Mouse (Mus musculus) right cerebral cortex, postnatal 4 days (tissue): ENCODE results near the gene Gm20695.

Experiments
- DNase-seq: peaks from one replicate; pipeline ENCODE4 v3.0.0-alpha.2; 2022

The Gm20695 gene

GRCm38 (mm10) chr16:3896046-3896445 lies 11.6 kb downstream of the Gm20695 start:
- no peak for DNase-seq

GRCm38 (mm10) chr16:3896553-3896952 lies 12.1 kb downstream of the Gm20695 start:
- no peak for DNase-seq

GRCm38 (mm10) chr16:3907471-3907870 lies 23.0 kb downstream of the Gm20695 start:
- no peak for DNase-seq

GRCm38 (mm10) chr16:3908537-3909111 lies 24.2 kb downstream of the Gm20695 start, which contains the start of the genes 1700037C18Rik and Cluap1:
1700037C18Rik (minus strand) TSS chr16:3908689.
Cluap1 (plus strand) TSS chr16:3908801.
- peak; percentile 92 for DNase-seq

GRCm38 (mm10) chr16:3909118-3909517 lies 24.7 kb downstream of the Gm20695 start:
- DNase-seq = no peak

GRCm38 (mm10) chr16:3920756-3921155 lies 36.3 kb downstream of the Gm20695 start:
- DNase-seq = no peak

- no peak for DNase-seq
Measured at GRCm38 (mm10) chr16:3923515-3923914, 39.1 kb downstream of the Gm20695 start.

GRCm38 (mm10) chr16:3923966-3924365 lies 39.5 kb downstream of the Gm20695 start:
- no peak for DNase-seq

GRCm38 (mm10) chr16:3928582-3928981 lies 44.1 kb downstream of the Gm20695 start:
- DNase-seq = no peak

- no peak for DNase-seq
Measured at GRCm38 (mm10) chr16:3929151-3929550, 44.7 kb downstream of the Gm20695 start.

GRCm38 (mm10) chr16:3933536-3933935 lies 49.1 kb downstream of the Gm20695 start:
- no peak for DNase-seq

- no peak for DNase-seq
Measured at GRCm38 (mm10) chr16:3934091-3934490, 49.6 kb downstream of the Gm20695 start.

- DNase-seq = no peak
Measured at GRCm38 (mm10) chr16:3934701-3935100, 50.3 kb downstream of the Gm20695 start.

GRCm38 (mm10) chr16:3951141-3951540 lies 66.7 kb downstream of the Gm20695 start:
- no peak for DNase-seq

- no peak for DNase-seq
Measured at GRCm38 (mm10) chr16:3956369-3956768, 71.9 kb downstream of the Gm20695 start.

GRCm38 (mm10) chr16:3959261-3959660 lies 74.8 kb downstream of the Gm20695 start:
- DNase-seq = no peak

GRCm38 (mm10) chr16:3964990-3965389 lies 80.5 kb downstream of the Gm20695 start:
- no peak for DNase-seq

GRCm38 (mm10) chr16:3965534-3965933 lies 81.1 kb downstream of the Gm20695 start:
- no peak for DNase-seq
